Mouse (Mus musculus) testis, postnatal 10 days (tissue): ENCODE results near the gene Calhm1.
A peak's percentile ranks its signal among the peaks of the same experiment; 100 is the strongest.
"Not testable (repeated sequence)": the region's sequence is repeated elsewhere in the genome, so short reads cannot be mapped to it uniquely, and the experiment has no call there.

Experiments
- DNase-seq: peaks from one replicate; pipeline ENCODE4 v3.0.0; 2021; ENCODE audit warnings: low spot score

The Calhm1 gene

GRCm38 (mm10) chr19:47152062-47152369 is 8.0 kb upstream of the Calhm1 start:
- no peak for DNase-seq

- DNase-seq, result no peak
Measured at GRCm38 (mm10) chr19:47151332-47152061, 7.4 kb upstream of the Calhm1 start.

GRCm38 (mm10) chr19:47149854-47150253 is 5.8 kb upstream of the Calhm1 start:
- no peak for DNase-seq

GRCm38 (mm10) chr19:47148267-47148847 is 4.3 kb upstream of the Calhm1 start:
- no peak for DNase-seq

GRCm38 (mm10) chr19:47142438-47142837 is 1.6 kb downstream of the Calhm1 start:
- no peak for DNase-seq

GRCm38 (mm10) chr19:47139611-47140010 is 4.4 kb downstream of the Calhm1 start:
- DNase-seq, result not testable (repeated sequence)

- DNase-seq, result peak; percentile 75
Measured at GRCm38 (mm10) chr19:47137771-47138421, 6.2 kb downstream of the Calhm1 start, which contains the start of gene Calhm2. TSS of gene Calhm2 (minus strand) at chr19:47138294.

GRCm38 (mm10) chr19:47137051-47137581 is 6.9 kb downstream of the Calhm1 start:
- DNase-seq, result peak; percentile 75

- no peak for DNase-seq
Measured at GRCm38 (mm10) chr19:47136170-47136569, 7.9 kb downstream of the Calhm1 start.

- DNase-seq, result no peak
Measured at GRCm38 (mm10) chr19:47135568-47135967, 8.5 kb downstream of the Calhm1 start.

GRCm38 (mm10) chr19:47133161-47133560 is 10.9 kb downstream of the Calhm1 start:
- no peak for DNase-seq

GRCm38 (mm10) chr19:47130551-47131125 is 13.4 kb downstream of the Calhm1 start:
- no peak for DNase-seq

GRCm38 (mm10) chr19:47128835-47129234 is 15.2 kb downstream of the Calhm1 start:
- peak; percentile 37 for DNase-seq

- DNase-seq, result no peak
Measured at GRCm38 (mm10) chr19:47128164-47128563, 15.9 kb downstream of the Calhm1 start.

- DNase-seq, result peak; percentile 72
Measured at GRCm38 (mm10) chr19:47122802-47123201, 21.3 kb downstream of the Calhm1 start.

GRCm38 (mm10) chr19:47121054-47121453 is 23.0 kb downstream of the Calhm1 start:
- no peak for DNase-seq

- DNase-seq, result no peak
Measured at GRCm38 (mm10) chr19:47118634-47119033, 25.4 kb downstream of the Calhm1 start.

GRCm38 (mm10) chr19:47104641-47105271 is 39.3 kb downstream of the Calhm1 start:
- DNase-seq, result no peak

GRCm38 (mm10) chr19:47101080-47101479 is 43.0 kb downstream of the Calhm1 start:
- no peak for DNase-seq
